Mouse (Mus musculus): ENCODE measurements at regions not wholly inside any gene's neighbourhood (a gene's known extent, or its start where the extent isn't known, plus 50 kb on each side); places are given as distances from the start of the nearest gene placed in this dataset.

DNA sequence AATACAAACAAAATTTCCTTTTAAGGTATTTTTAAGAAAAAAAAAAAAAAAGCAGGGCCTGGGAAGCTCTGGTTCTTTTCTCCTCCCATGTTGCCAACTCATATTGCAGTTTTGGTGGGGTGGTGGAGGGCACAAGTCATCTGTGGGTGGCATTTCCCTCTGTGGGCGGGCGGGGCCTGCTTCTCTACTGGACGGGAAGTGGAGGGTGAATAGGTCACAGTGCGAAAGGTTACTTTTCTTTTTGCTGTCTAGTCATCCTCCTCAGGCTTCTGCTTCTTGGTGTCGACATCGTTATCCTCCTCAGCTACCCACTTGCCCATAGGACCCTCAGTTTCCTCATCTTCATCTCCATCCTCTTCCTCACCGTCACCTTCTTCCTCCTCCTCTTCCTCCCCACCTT is 55.3 kb upstream of the Plcb1 start:
- no peak for DNase-seq
- intact Hi-C loops (cut with DNase I), result no loop called here

DNA sequence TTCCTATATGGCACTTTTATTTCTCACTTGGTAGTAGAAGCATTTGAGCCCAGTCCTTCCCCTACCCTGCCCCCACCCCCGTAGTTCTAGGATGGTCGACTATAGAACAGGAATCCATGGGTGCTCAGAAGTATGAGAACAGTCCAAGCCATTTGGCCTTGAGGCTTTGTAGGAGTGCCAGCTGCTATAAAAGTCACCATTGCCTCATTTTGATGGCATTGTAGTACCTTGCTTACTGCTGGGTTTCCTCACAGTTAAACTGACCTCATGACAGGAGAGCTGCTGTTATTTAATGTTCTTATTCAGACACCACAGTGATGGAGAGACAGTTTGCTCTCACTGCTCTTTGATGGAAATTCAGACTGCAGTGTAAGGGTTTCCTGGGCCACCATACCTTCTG is 59.2 kb upstream of the Plcb1 start:
- intact Hi-C loops (cut with DNase I), result no loop called here
- DNase-seq, result peak; percentile 9 to 17

DNA sequence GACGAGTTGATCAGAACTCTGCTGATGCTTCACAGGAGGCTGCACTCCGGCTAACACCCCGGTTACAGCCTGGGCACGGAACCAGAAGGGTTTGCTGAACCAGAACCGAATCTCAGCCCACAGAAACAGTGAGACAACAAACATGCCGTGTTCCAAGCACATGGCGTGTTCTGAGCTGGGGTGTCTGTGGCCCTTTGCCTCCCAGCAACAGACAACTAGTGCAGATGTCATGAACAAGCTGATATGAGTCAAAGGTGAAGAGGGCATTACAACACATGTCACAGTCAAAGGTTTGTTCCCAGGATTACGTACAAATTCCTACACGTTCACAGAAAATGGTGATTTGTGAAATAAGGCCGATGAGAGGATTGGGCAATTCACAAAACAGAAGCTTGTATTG is 61.8 kb upstream of the Plcb1 start:
- no peak for DNase-seq
- intact Hi-C loops (cut with DNase I), result no loop called here

DNA sequence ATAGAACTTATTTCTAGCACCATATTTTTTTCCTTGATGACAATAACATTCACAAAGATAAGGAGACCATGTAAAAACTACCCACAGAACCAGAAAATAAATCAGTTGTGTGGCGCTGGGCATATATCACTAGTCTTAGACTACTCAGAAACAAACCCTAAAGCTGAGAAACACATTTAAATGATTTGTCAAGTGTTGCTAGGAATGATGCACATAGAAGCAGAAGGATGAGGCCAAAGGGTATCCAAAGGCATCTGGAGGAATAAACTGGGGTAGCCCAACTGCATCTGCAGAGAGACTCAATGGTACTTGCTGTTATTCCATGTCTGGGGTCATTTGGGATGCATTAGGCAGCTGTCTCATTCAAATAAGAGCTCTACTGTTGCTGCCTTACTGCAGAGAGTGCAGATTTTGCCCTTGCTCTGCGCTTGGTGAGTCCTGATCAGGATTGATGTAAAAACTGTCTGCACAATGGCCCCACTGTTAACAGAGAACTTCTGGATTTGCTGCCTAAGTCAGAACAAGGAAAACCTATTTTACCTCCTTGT is 68.0 kb upstream of the Plcb1 start:
- intact Hi-C loops (cut with DNase I), result no loop called here
- no peak for DNase-seq

DNA sequence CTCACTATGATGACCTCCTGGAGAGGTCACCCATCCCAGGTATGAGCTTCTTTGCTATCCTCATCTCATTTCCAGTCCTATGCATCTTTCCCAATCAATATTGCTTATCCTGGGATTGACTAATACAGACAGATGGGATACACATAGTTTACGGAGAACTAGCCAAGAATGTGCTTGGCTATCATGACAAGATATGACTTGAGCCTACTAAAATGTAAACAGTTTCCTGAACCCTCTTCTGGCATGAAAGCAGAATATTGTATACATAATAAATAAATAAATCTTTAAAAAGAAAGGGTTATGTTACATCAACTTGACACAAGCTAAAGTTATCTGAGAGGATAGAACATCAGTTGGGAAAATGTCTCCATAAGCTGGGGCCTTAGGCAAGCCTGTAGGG is 69.3 kb upstream of the Plcb1 start:
- DNase-seq, result no peak
- intact Hi-C loops (cut with DNase I), result no loop called here

DNA sequence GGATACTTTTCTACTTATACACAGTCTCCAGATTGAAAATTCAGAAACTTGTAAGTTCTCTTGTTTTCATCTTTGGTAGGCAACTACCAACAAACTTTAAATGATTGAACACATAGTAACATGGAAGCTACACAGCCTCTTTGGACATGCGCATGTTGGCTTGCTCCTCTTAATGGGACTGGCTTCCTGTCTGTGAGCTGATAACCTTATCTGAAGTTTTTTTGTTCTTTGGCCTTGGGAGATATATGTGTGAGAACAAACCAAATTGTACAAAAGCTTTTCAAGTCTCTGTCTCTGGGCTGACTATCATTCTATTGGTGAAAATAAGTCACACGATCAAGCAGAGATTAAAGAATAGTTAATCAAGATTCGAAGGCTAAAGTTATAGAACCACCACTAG is 70.1 kb upstream of the Tmx4 start:
- intact Hi-C loops (cut with DNase I), result no loop called here
- DNase-seq, result no peak

DNA sequence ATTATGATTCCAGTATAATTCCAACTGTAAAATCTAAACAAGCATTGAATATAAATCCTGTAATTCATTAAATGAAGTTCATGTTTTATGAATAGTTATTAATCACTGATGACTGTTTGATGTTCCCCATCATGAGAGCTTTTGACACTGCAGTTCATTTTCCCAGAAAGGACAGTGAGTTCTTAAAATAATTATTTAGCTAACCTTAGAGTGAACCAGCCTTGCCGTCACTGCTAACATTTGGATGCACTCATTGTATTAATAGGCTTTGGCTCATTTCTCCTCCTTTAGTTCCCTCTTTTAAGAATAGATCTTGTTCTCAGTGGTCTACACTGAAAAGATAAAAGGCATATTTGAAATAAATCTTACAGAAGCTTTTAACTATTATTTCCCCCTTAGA is 64.8 kb upstream of the Tmx4 start:
- intact Hi-C loops (cut with DNase I), result no loop called here
- no peak for DNase-seq

DNA sequence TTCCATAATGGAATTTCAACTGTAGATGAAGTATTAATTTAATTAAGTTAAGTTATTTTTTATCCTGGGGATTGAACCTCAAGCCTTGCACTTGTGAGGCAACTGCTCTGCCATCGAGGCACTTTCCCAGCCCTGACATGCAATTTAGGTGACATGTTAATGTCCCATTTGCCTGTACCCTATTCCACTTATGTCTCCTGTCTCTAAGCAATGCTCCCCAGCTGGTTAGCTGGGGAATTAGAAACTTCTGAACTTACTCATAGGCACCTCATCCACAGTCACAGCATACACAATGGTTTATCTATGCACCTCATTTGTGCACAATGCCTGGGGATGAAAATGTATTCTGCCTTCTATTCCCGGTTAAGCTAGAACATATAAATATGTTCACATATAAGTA is 59.1 kb upstream of the Tmx4 start:
- no peak for DNase-seq
- intact Hi-C loops (cut with DNase I), result no loop called here

DNA sequence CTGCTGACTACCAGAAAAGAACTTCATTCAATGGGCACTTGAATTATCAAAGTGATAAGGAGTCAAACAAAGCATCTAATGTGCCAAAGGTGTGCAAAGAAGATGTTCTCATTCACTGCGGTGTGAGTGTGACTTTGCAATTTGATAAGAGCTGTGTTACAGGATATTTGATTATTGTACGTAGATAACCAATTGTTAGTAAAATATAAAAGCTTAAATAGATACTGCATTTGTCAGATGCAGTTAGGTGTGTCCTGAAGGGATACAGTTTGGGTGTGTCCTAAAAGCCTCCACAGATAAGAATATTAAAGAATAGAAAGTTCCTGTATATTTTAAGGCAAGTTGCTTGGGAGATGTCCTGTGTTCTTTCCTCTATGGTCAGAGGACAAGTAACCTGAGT is 53.5 kb upstream of the Tmx4 start:
- intact Hi-C loops (cut with DNase I), result no loop called here
- DNase-seq, result no peak

DNA sequence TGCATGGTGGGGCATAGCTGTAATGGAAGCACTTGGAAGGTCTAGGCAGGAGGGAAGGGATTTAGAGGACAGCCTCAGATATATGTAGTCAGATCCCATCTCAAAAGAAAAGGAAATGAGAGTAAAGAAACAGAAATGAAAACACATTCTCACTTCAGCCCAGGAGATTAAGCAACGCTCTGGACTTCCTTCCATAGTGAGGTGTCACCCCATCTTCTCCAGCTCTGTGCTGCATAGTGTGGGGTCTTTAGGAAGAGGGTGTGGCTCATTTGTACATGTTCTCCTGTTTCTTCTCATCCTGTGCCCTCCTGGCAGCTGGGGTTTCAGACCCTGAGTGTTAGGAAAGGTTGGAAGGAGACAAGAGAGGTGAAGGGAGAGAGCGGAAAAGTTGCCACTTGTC is 52.4 kb upstream of the Tmx4 start:
- no peak for DNase-seq
- intact Hi-C loops (cut with DNase I), result no loop called here
